Mouse (Mus musculus): ENCODE results near the gene Zfp775.

GRCm38 (mm10) chr6:48566312-48566711 is 35.6 kb upstream of the Zfp775 start:
- TF ChIP-seq USF1 (IDR thresholded peaks at IDR 0.05; ENCODE audit: low read depth, low read length): no peak
- no peak for TF ChIP-seq POLR2A (IDR thresholded peaks at IDR 0.05; ENCODE audit: low read depth, low read length)
- no peak for TF ChIP-seq MAX (IDR thresholded peaks at IDR 0.05; ENCODE audit: low read length)
- TF ChIP-seq EP300 (IDR thresholded peaks at IDR 0.05; ENCODE audit: low read length): no peak
- no peak for TF ChIP-seq ELF1 (IDR thresholded peaks at IDR 0.05; ENCODE audit: low read depth, low read length)
- no peak for TF ChIP-seq ZC3H11A (IDR thresholded peaks at IDR 0.05; ENCODE audit: low read depth, low read length)
- TF ChIP-seq CTCF (conservative IDR thresholded peaks at IDR 0.05 in 1 of 2, IDR thresholded peaks at IDR 0.05 in 1 of 2; ENCODE audit: low read depth in 2 of 2, low read length in 2 of 2): no peak
